Mouse (Mus musculus): ENCODE measurements around the gene Carhsp1. TPM values are rescaled to one million over a fixed set of nuclear protein-coding genes. Genes with fewer than 3 reads are reported as not detected.

Gene Carhsp1
- 10 to 100 TPM; 30.5 to 52.2 TPM for polyA plus RNA-seq (2017; shearing (Covaris generic))

GRCm38 (mm10) chr16:8671551-8672349 is at the start of gene Carhsp1:
TSS of gene Carhsp1 (minus strand) at chr16:8672155.

GRCm38 (mm10) chr16:8680470-8680869 is 8.5 kb upstream of the Carhsp1 start, which contains the start of gene Gm5767:
TSS of gene Gm5767 (plus strand) at chr16:8680770.

GRCm38 (mm10) chr16:8637217-8638051 is 34.5 kb downstream of the Carhsp1 start, which contains the start of the genes Pmm2 and Tmem186:
TSS of gene Pmm2 (plus strand) at chr16:8637674.
TSS of gene Tmem186 (minus strand) at chr16:8637712.

Other genes with a start within 250 kb of the Carhsp1 start
- gene Tmem114, start 247.0 kb downstream of the Carhsp1 start, polyA plus RNA-seq (2017; shearing (Covaris generic)) = under 1 TPM in 1 of 2 experiments, not detected in 1; 0.16 TPM
- 10 to 100 TPM; 20.2 to 27.7 TPM for gene Mettl22, start 201.4 kb downstream of the Carhsp1 start, polyA plus RNA-seq (2017; shearing (Covaris generic))
- gene Abat, start 158.7 kb downstream of the Carhsp1 start, polyA plus RNA-seq (2017; shearing (Covaris generic)) = 1 to 10 TPM in 1 of 2 experiments, under 1 TPM in 1; 0.81 to 1.4 TPM
- gene Pmm2, start 34.5 kb downstream of the Carhsp1 start, polyA plus RNA-seq (2017; shearing (Covaris generic)) = 100 to 1,000 TPM; 102 to 104 TPM
- 10 to 100 TPM; 14.1 to 14.6 TPM for gene Tmem186, start 34.4 kb downstream of the Carhsp1 start, polyA plus RNA-seq (2017; shearing (Covaris generic))
- not detected for gene Gm5767, start 8.6 kb upstream of the Carhsp1 start, polyA plus RNA-seq (2017; shearing (Covaris generic))
- gene Usp7, start 120.2 kb upstream of the Carhsp1 start, polyA plus RNA-seq (2017; shearing (Covaris generic)) = 10 to 100 TPM; 90.1 to 92.2 TPM
- gene 1810013L24Rik, start 157.9 kb upstream of the Carhsp1 start, polyA plus RNA-seq (2017; shearing (Covaris generic)) = 10 to 100 TPM; 29.1 to 46.7 TPM

All from activated CD4-positive, CD25-positive, alpha-beta regulatory T cell (primary cell).